Mouse (Mus musculus) monocyte, adult 2 months (primary cell): ENCODE data around the gene Klhl20.
"Not testable (repeated sequence)": the region's sequence is repeated elsewhere in the genome, so short reads cannot be mapped to it uniquely, and the experiment has no call there.

Experiments used
- DNase-seq, 2 experiments: peaks; one replicate each; pipeline ENCODE4 v3.0.0; 2022; ENCODE audit warnings: low spot score in 2 of 2, low read depth in 1 of 2

Gene Klhl20

GRCm38 (mm10) chr1:161130726-161131664 lies at the start of gene Klhl20:
Gene Klhl20 (minus strand): TSS chr1:161131511.
- DNase-seq, result peak; percentile 85 to 88

- DNase-seq, result peak in 1 of 2 experiments; percentile 47
Observed at GRCm38 (mm10) chr1:161180674-161181073, 49.4 kb upstream of the Klhl20 start.

GRCm38 (mm10) chr1:161170651-161171050 lies 39.3 kb upstream of the Klhl20 start:
- DNase-seq, result peak in 1 of 2 experiments; percentile 41

- DNase-seq, result no peak
Observed at GRCm38 (mm10) chr1:161160266-161160665, 29.0 kb upstream of the Klhl20 start.

- no peak for DNase-seq
Observed at GRCm38 (mm10) chr1:161159214-161159613, 27.9 kb upstream of the Klhl20 start, which contains the start of gene Tex50. Gene Tex50 (minus strand): TSS chr1:161159314.

- DNase-seq, result no peak
Observed at GRCm38 (mm10) chr1:161156546-161156945, 25.2 kb upstream of the Klhl20 start.

GRCm38 (mm10) chr1:161151098-161151497 lies 19.8 kb upstream of the Klhl20 start:
- DNase-seq, result no peak

- DNase-seq, result no peak
Observed at GRCm38 (mm10) chr1:161147888-161148287, 16.6 kb upstream of the Klhl20 start.

GRCm38 (mm10) chr1:161145611-161146010 lies 14.3 kb upstream of the Klhl20 start:
- DNase-seq, result not testable (repeated sequence)

GRCm38 (mm10) chr1:161143216-161143615 lies 11.9 kb upstream of the Klhl20 start:
- no peak for DNase-seq

GRCm38 (mm10) chr1:161142531-161143159 lies 11.3 kb upstream of the Klhl20 start, which contains the start of gene Ankrd45:
Gene Ankrd45 (plus strand): TSS chr1:161142691.
- DNase-seq, result no peak

- no peak for DNase-seq
Observed at GRCm38 (mm10) chr1:161140026-161140762, 8.9 kb upstream of the Klhl20 start.

- no peak for DNase-seq
Observed at GRCm38 (mm10) chr1:161139496-161139895, 8.2 kb upstream of the Klhl20 start.

GRCm38 (mm10) chr1:161126461-161126860 lies 4.8 kb downstream of the Klhl20 start:
- DNase-seq, result no peak

GRCm38 (mm10) chr1:161122661-161123418 lies 8.5 kb downstream of the Klhl20 start:
- DNase-seq, result no peak

- no peak for DNase-seq
Observed at GRCm38 (mm10) chr1:161114591-161114990, 16.7 kb downstream of the Klhl20 start.

- DNase-seq, result no peak
Observed at GRCm38 (mm10) chr1:161109216-161109615, 22.1 kb downstream of the Klhl20 start.

- no peak for DNase-seq
Observed at GRCm38 (mm10) chr1:161103842-161104241, 27.5 kb downstream of the Klhl20 start.

GRCm38 (mm10) chr1:161099721-161100405 lies 31.4 kb downstream of the Klhl20 start:
- no peak for DNase-seq

GRCm38 (mm10) chr1:161077243-161077642 lies 54.1 kb downstream of the Klhl20 start:
- no peak for DNase-seq
